Mouse (Mus musculus): ENCODE results near the gene Sun2. TPM values are rescaled to one million over a fixed set of nuclear protein-coding genes. Genes with fewer than 3 reads are reported as not detected.

The Sun2 gene
- polyA plus RNA-seq, 1 experiment from 2014 or later: 8.5 TPM

DNA sequence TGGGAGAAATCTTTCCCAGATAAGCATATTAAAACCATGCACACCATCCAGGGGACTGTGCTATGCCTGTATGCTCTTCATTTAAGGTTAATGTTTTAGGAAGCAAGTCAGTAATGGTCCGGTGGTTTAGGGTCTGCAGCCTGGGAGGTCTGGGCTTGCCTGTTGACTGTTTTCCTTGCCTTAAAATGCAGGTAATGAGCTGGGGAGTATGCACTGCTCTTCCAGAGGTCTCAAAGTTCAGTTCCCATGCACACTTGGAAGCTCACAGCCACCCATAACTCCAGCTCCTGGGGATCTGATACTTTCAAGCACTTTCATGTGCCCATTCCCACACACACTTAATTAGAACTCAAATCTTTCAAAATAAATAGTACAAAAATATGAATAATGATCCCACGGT is 45.8 kb downstream of the Sun2 start:
- no peaks in the 10 kb centered on the region for H3K9me3 ChIP-seq (ENCODE audit: control insufficient read depth, low read length)
- H3K4me1 ChIP-seq (ENCODE audit: control insufficient read depth, insufficient read depth, low read length): peaks cover 11% of the 10 kb centered on the region
- H3K27ac ChIP-seq (ENCODE audit: low read depth, low read length): no peak overlapping the region
- no peak overlapping the region for H3K4me3 ChIP-seq (ENCODE audit: low read depth, low read length)
- WGBS: 98% methylated on average over 2 of the region's 2 CpGs
- no peak overlapping the region for H3K4me2 ChIP-seq (ENCODE audit: low read depth, low read length)
- H3K9ac ChIP-seq (replicated peaks; ENCODE audit: low read depth, low read length): no peak overlapping the region
- no peaks in the 10 kb centered on the region for H3K27me3 ChIP-seq (ENCODE audit: control insufficient read depth, insufficient read depth, low read length)
- peaks cover 2% of the 10 kb centered on the region; the same call in 1 of the 2 replicates for H3K36me3 ChIP-seq (ENCODE audit: control insufficient read depth, insufficient read depth, low read length)
- no peak for ATAC-seq (ENCODE audit: low read depth)

DNA sequence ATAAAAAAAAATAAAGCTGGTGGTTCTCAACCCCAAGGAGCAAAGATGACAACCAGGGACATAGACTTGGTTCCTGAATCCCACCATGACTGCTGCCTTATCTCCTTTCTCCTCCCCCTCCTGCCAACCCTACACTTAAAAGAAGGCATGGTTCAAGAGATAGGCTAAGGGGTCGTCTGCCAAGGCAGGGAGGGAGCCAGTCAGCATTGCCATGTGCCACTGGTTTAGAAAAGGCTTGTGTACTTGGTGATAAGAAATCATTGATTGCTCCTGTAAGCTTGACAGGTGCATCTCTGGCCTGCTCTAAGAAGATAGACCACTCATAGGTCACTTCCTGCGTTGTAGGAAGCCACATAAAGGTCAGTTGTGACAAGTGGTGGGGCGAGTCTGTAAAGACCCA is 46.8 kb downstream of the Sun2 start:
- no peak overlapping the region for H3K4me3 ChIP-seq (ENCODE audit: low read depth, low read length)
- H3K27me3 ChIP-seq (ENCODE audit: control insufficient read depth, insufficient read depth, low read length): no peaks in the 10 kb centered on the region
- no peaks in the 10 kb centered on the region for H3K9me3 ChIP-seq (ENCODE audit: control insufficient read depth, low read length)
- WGBS: 71% methylated on average over 3 of the region's 3 CpGs
- ATAC-seq (ENCODE audit: low read depth): no peak
- peaks cover 11% of the 10 kb centered on the region for H3K4me1 ChIP-seq (ENCODE audit: control insufficient read depth, insufficient read depth, low read length)
- H3K27ac ChIP-seq (ENCODE audit: low read depth, low read length): no peak overlapping the region
- H3K9ac ChIP-seq (replicated peaks; ENCODE audit: low read depth, low read length): no peak overlapping the region
- peaks cover 2% of the 10 kb centered on the region; the same call in 1 of the 2 replicates for H3K36me3 ChIP-seq (ENCODE audit: control insufficient read depth, insufficient read depth, low read length)
- H3K4me2 ChIP-seq (ENCODE audit: low read depth, low read length): no peak overlapping the region

DNA sequence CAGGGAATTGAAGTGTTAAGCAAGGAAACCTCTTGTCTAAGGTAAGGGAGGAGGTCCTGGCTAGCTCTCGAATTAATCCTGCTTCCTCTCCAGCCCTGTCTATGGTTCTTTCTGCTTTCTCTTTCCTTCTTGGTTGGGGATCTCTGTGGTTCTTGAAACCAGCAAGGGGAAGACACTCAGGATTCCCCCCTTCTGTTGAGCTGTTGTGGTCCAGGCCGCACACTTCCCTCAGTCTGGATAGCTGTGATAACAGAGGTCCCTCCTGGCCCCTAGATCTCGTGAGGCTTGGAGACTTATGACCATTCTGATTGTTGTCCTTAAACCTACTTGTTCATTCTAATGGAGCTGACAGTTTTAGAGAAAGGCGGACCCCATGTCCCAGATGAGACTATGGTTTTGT is 47.8 kb downstream of the Sun2 start:
- no peak for ATAC-seq (ENCODE audit: low read depth)
- H3K9ac ChIP-seq (replicated peaks; ENCODE audit: low read depth, low read length): no peak overlapping the region
- H3K9me3 ChIP-seq (ENCODE audit: control insufficient read depth, low read length): no peaks in the 10 kb centered on the region
- no peaks in the 10 kb centered on the region for H3K27me3 ChIP-seq (ENCODE audit: control insufficient read depth, insufficient read depth, low read length)
- WGBS: 94% methylated on average over 4 of the region's 4 CpGs
- H3K27ac ChIP-seq (ENCODE audit: low read depth, low read length): no peak overlapping the region
- peaks cover 17% of the 10 kb centered on the region for H3K4me1 ChIP-seq (ENCODE audit: control insufficient read depth, insufficient read depth, low read length)
- H3K36me3 ChIP-seq (ENCODE audit: control insufficient read depth, insufficient read depth, low read length): peaks cover 2% of the 10 kb centered on the region; the same call in 1 of the 2 replicates
- H3K4me3 ChIP-seq (ENCODE audit: low read depth, low read length): no peak overlapping the region
- no peak overlapping the region for H3K4me2 ChIP-seq (ENCODE audit: low read depth, low read length)

DNA sequence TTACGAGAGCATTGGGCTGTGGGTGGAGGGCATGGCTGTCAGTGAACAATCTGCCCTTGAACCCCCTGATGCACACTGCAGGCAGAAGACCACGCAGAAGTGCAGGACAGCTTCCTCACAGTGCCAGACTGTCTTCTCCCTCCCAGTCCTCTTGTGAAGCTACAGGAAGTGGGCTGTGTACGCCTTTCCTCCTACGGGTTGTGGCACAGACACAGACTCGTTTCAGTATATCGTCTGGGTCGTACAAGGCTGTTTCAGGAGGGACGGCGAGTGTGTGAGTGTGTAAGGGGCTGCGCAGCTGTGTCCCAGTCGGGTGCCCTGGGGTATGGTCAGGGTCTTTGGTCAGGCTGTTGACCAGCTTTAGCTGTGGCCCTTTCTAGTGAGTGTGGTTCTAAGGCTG is 48.6 kb downstream of the Sun2 start:
- H3K9me3 ChIP-seq (ENCODE audit: control insufficient read depth, low read length): no peaks in the 10 kb centered on the region
- ATAC-seq (ENCODE audit: low read depth): no peak
- no peak overlapping the region for H3K4me2 ChIP-seq (ENCODE audit: low read depth, low read length)
- no peak overlapping the region for H3K4me3 ChIP-seq (ENCODE audit: low read depth, low read length)
- H3K36me3 ChIP-seq (ENCODE audit: control insufficient read depth, insufficient read depth, low read length): peaks cover 2% of the 10 kb centered on the region; the same call in 1 of the 2 replicates
- 87% methylated on average over 11 of the region's 11 CpGs for WGBS
- no peaks in the 10 kb centered on the region for H3K27me3 ChIP-seq (ENCODE audit: control insufficient read depth, insufficient read depth, low read length)
- H3K9ac ChIP-seq (replicated peaks; ENCODE audit: low read depth, low read length): no peak overlapping the region
- H3K4me1 ChIP-seq (ENCODE audit: control insufficient read depth, insufficient read depth, low read length): peaks cover 17% of the 10 kb centered on the region
- no peak overlapping the region for H3K27ac ChIP-seq (ENCODE audit: low read depth, low read length)

DNA sequence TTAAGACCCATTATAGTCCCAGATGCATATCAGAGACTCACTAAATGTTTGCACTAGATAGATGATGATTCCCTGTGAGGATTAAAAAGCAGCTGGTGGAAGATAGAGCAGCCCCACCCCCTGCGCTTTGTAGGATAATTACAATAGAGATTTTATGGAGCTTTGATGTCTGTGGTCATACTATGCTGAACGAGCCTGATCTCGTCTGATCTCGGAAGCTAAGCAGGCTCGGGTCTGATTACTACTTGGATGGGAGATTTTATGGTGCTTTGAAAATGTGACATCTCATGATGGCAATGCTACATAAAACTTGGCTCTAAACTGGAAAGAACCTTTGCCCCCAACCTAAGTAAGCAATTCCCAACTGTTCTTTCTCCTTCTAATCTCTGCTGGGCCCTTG is 50.0 kb downstream of the Sun2 start:
- 41% methylated on average over 5 of the region's 5 CpGs for WGBS
- H3K27me3 ChIP-seq (ENCODE audit: control insufficient read depth, insufficient read depth, low read length): no peaks in the 10 kb centered on the region
- peaks cover 17% of the 10 kb centered on the region for H3K4me1 ChIP-seq (ENCODE audit: control insufficient read depth, insufficient read depth, low read length)
- no peak overlapping the region; the same call in 1 of the 2 replicates for H3K4me3 ChIP-seq (ENCODE audit: low read depth, low read length)
- no peak overlapping the region for H3K27ac ChIP-seq (ENCODE audit: low read depth, low read length)
- H3K9ac ChIP-seq (replicated peaks; ENCODE audit: low read depth, low read length): no peak overlapping the region
- ATAC-seq (ENCODE audit: low read depth): no peak
- peak overlapping the region; percentile 83; the same call in 1 of the 2 replicates for H3K4me2 ChIP-seq (ENCODE audit: low read depth, low read length)
- H3K9me3 ChIP-seq (ENCODE audit: control insufficient read depth, low read length): no peaks in the 10 kb centered on the region
- peaks cover 2% of the 10 kb centered on the region; the same call in 1 of the 2 replicates for H3K36me3 ChIP-seq (ENCODE audit: control insufficient read depth, insufficient read depth, low read length)

DNA sequence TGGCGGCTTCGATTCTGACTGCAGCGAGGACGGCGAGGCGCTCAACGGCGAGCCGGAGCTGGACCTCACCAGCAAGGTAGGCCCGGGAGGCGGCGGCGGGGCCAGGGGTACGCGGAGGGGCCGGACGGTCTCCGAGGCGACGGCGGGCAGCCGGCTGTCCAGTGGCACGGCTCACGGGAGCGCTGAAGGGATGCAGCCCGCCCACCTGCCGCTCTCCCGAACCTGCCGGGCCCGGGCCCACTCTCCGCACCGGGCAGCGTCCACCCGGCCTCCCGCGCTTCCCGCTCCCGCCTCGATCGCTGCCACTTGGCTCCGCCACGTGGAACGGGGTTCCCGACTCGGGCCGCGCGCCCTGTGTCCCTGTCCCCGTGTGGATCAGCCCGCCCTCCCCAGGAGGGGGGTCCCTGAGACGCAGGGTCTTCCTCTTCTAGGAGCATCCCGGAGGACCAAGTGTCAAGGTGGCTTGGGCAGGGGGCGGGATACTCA is 51.3 kb downstream of the Sun2 start:
- WGBS: under 1% methylated on average over 51 of the region's 53 CpGs
- peaks cover 21% of the 10 kb centered on the region for H3K4me1 ChIP-seq (ENCODE audit: control insufficient read depth, insufficient read depth, low read length)
- peak; percentile 27 for ATAC-seq (ENCODE audit: low read depth)

DNA sequence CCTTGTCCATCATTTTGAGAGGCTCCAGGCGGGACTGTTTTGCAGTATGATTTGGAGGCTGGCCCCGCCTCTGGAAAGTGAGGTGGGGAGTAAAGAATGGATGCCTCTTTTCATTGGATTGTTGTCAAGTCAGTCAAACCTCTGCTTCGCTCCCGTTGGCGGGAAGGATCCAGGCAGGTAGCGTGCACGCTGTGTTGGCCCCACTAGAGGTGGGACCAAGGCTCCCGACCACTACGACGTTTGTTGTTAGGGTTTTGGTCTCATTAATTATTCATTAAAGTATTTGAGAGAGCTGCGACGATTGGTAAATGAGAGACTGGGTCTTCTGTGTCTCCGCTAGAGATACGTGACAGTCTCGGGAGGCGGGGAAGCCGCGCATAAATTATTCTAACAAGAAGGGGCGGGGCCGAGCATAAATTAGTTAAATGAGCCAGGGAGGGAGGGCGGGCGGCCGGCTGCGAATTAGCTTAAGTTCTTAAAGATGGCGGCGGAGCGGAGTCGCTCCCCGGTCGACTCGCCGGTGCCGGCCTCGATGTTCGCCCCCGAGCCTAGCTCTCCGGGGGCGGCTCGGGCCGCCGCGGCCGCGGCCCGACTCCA is 51.8 kb downstream of the Sun2 start, which contains the start of gene Gtpbp1:
Gene Gtpbp1 (plus strand): TSS at position 420 of the 597 bp plus-strand sequence.
- H3K36me3 ChIP-seq (ENCODE audit: control insufficient read depth, insufficient read depth, low read length): peaks cover 2% of the 10 kb centered on the region; the same call in 1 of the 2 replicates
- peak within 1 kb of the TSS; percentile 83 for H3K27ac ChIP-seq (ENCODE audit: low read depth, low read length)
- H3K27me3 ChIP-seq (ENCODE audit: control insufficient read depth, insufficient read depth, low read length): no peaks in the 10 kb centered on the region
- no peaks in the 10 kb centered on the region for H3K9me3 ChIP-seq (ENCODE audit: control insufficient read depth, low read length)
- H3K4me2 ChIP-seq (ENCODE audit: low read depth, low read length): peak within 1 kb of the TSS; percentile 83
- H3K4me1 ChIP-seq (ENCODE audit: control insufficient read depth, insufficient read depth, low read length): peaks cover 27% of the 10 kb centered on the region
- peak within 1 kb of the TSS; percentile 69 for H3K9ac ChIP-seq (replicated peaks; ENCODE audit: low read depth, low read length)
- ATAC-seq (ENCODE audit: low read depth): peak; percentile 97
- under 1% methylated on average over 45 of the region's 45 CpGs for WGBS
- H3K4me3 ChIP-seq (ENCODE audit: low read depth, low read length): peak within 1 kb of the TSS; percentile 90

More for the DNA sequence above, 51.3 kb downstream of the Sun2 start:
- Histone ChIP-seq H3K27ac (ENCODE audit: low read depth, low read length) (peak overlapping the region; percentile 83), H3K36me3 (ENCODE audit: control insufficient read depth, insufficient read depth, low read length) (peaks cover 2% of the 10 kb centered on the region; the same call in 1 of the 2 replicates), H3K4me3 (ENCODE audit: low read depth, low read length) (peak overlapping the region; percentile 90), H3K9ac (replicated peaks; ENCODE audit: low read depth, low read length) (peak overlapping the region; percentile 69), H3K9me3 (ENCODE audit: control insufficient read depth, low read length) (no peaks in the 10 kb centered on the region), H3K27me3 (ENCODE audit: control insufficient read depth, insufficient read depth, low read length) (no peaks in the 10 kb centered on the region), H3K4me2 (ENCODE audit: low read depth, low read length) (peak overlapping the region; percentile 83)

DNA sequence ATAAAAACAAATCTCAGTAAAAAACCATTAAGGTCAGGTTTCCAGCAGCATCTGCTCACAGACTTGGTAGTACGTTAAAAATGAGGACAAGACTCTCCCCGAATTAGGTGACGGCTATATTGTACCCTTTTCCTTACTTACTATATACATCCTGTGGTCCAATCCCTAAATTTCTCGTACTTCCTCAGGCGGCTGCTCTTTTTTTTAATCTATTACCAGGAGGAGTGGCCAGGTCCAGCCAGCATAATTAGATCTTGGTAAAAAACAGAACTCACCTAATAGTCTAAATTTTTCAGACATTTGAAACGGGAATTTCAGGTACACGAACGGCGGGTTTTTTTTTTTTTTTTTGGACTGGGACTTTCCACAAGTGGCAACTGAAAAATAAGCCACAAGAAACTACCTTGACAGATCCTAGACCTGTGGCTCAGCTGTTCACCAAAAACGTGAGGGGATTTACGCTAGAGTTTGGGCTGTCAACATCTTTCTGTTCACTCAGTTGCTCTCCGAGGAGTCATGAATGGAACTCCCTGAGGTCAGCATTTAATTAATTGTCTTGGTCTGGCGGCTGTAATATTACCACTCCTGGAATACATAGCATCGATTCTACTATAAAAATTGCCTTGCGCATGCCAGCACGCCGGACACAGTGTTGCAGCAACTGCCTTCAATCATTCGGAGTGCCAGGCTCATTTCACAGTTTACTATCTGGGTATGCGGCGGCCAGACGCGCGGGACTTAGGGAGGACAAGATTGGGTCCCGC is 52.5 kb downstream of the Sun2 start:
- no peak overlapping the region; the same call in 1 of the 2 replicates for H3K9ac ChIP-seq (replicated peaks; ENCODE audit: low read depth, low read length)
- peak overlapping the region; percentile 27 for H3K4me3 ChIP-seq (ENCODE audit: low read depth, low read length)
- H3K27ac ChIP-seq (ENCODE audit: low read depth, low read length): peak overlapping the region; percentile 62
- peaks cover 34% of the 10 kb centered on the region for H3K4me1 ChIP-seq (ENCODE audit: control insufficient read depth, insufficient read depth, low read length)
- H3K9me3 ChIP-seq (ENCODE audit: control insufficient read depth, low read length): no peaks in the 10 kb centered on the region
- ATAC-seq (ENCODE audit: low read depth): no peak
- WGBS: 16% methylated on average over 24 of the region's 24 CpGs
- H3K4me2 ChIP-seq (ENCODE audit: low read depth, low read length): peak overlapping the region; percentile 64
- H3K27me3 ChIP-seq (ENCODE audit: control insufficient read depth, insufficient read depth, low read length): no peaks in the 10 kb centered on the region
- peaks cover 1% of the 10 kb centered on the region; the same call in 1 of the 2 replicates for H3K36me3 ChIP-seq (ENCODE audit: control insufficient read depth, insufficient read depth, low read length)

Data from neural tube, embryonic 14.5 days (tissue).